Mouse (Mus musculus) cerebellum, postnatal 36 days (tissue): ENCODE data around the gene Ugt1a10.
"Not testable (repeated sequence)": the region's sequence is repeated elsewhere in the genome, so short reads cannot be mapped to it uniquely, and the experiment has no call there.

Experiments
- DNase-seq, 2 experiments: peaks; one replicate each; pipeline ENCODE4 v3.0.0; 2021 to 2022; ENCODE audit warnings: mixed read lengths in 2 of 2

The Ugt1a10 gene

DNA sequence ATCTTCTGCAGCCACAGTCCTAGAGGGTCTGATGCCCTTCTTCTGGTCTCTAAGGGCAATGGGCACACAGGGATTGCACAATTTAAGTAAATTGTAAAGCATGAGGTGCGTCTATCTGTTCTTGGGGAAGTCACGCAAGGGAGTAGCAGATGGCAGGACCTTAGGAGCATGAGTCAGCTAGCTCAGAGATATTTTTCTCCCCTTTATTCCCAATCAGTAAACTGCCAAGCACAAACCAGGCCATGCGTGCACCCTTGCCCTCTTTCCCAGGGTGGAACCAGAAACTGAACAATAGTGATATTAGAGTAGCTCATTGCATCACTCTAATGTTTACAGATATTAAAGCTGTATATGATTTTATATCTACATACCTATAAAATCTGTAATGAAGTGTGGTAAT, 43.4 kb downstream of the Ugt1a10 start:
- DNase-seq, result not testable (repeated sequence)

DNA sequence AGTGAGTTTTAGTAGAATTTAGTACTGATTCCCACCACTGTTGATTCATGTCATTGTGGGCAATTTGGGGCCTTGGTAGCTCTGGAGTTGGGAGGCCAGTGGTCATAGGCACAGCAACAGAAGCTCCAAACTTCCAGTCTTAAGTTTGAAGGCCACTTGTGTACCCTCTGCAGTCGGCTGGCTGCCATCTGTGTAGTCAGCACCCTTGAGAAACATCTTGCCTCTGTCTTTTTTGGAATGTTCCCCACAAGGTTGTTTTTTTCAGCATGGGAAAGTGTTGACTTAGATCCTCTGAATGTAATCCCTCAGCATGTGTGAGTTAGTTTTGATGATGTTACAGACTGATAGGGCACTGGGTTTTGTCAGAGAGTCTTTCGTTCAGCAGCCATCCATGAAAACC, 44.5 kb downstream of the Ugt1a10 start:
- DNase-seq, result not testable (repeated sequence)

DNA sequence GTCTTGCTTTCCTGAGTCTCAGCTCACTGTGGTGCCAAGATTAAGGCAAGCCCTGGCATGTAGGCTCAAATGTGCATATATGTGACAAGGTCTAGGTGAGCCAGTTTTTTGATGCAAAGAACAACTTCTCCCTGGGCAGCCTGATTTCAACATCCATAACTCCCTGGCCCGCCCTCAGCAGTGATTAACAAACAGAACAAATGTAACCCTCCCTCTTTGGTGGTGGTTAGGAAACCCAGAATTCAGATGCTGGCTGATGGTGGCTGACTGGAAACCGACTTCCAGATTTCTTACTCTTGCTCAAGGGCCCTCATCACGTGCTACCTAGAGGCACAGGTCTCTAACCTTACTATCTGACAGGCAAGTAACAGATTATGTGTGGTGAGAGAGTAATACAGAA, 47.8 kb downstream of the Ugt1a10 start, which contains the start of gene Ugt1a6b:
TSS of gene Ugt1a6b (plus strand) at position 234 of the 400 bp plus-strand sequence.
- not testable (repeated sequence) for DNase-seq

DNA sequence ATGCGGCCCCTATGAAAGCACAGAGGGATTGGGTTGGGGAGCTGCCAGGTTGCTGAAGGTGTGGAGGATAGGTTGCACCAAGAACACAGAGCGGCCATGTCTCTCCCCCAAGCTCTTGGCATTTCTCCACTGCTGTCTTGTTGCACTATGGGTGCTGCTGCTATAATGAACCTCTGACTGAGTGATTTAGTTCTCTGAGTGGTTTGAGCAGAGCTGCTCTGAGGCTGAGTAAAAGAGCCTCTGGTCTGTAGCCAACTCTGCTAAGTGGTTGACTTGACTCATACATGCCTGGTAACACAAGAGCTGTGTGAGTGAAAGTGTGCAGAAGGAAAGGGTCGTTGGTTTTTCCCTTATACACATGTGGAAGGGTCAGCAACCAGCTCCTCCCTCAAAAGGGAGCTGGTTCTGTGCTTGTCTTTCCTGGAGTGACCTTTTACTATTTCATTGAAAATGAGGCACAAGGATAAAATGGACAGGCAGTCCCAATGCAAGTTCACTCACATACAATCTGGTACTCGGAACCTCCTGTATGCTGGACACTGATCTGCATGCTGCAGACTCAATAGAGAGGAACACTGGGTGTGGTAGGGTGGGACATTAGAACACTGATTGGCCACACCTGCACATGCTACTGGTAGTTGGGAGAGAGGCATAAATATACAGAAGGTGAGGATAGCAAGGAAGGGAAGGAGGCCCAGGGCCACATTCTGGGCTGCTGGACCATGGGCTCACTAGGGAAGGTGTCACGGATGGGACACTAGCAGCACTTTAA, 48.7 kb downstream of the Ugt1a10 start:
- DNase-seq, result not testable (repeated sequence)

DNA sequence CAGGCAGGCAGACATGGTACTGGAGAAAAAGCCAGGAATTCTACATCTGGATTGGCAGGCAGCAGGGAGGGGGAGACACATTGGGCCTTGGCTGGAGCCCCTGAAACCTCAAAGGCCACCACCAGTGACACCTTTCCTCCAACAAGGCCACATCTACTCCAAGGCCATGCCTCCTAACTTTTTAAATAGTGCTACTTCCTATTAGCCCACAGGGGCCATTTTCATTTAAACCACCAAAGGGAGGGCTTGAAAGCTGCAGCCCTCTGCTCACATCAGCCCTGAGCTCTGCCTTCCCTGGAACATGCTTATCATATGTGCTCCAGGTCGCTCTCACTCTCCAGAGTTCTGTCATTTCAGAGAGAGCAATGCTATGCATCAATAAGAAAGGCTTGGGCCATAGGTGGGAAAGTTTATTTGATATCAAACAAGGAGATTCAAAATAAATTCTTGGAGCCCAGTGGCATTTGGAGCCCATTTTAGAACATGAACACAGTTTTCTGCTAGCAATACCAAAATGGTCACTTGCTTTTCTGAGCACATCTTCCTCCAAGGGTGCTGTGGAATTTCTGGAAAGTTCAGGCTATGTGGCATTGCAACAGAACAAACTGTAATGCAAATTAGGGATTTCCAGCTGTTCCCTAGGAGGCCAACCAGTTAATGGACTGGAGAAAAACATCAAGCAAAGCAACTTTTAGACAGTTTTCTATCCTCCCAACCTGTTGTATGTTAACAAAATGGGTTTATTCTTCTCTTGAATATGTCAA, 49.7 kb downstream of the Ugt1a10 start:
- no peak for DNase-seq

DNA sequence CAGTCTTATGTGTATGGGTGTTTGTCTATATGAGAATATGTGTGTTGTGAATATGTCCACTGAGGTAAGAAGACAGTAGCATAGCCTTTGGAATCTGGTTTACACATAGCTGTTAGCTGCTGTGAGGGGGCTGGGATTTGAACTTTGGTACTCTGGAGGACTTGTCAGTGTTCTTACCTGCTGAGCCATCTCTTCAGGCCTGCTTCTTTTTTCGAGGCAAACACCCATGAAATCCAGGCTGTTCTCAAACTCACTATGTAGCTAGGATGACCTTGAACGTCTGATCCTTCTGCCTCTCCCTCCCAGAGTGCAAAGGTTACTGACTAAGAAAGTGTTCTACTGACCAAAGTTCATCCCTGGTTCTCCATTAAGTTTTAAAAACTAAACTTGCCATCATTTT, 50.5 kb downstream of the Ugt1a10 start:
- DNase-seq, result no peak

DNA sequence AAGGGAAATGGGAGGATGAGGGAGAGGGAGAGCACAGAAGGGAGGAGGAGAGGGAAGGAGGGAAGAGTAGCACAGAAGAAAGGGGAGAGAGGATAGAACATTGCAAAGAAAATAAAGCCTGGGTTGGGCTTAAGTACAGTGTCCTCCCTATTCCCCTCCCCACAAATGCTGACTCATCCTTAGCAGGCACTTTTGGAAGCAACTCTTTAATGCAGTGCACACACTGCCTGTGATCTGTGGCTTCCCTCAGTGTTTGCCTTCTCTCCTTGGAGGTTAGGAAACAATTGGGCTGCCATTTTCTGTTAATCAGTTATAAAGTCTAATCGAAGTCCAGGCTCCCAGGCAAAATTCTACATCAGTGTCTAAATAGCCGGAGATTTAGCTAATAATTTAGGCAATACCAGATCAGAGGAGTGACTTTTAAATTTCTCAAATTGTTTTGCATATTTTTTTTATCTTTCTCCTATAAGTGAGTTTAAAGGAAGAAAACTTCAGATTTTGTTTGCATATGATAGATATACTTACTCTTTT, 53.9 kb downstream of the Ugt1a10 start:
- DNase-seq, result not testable (repeated sequence)

DNA sequence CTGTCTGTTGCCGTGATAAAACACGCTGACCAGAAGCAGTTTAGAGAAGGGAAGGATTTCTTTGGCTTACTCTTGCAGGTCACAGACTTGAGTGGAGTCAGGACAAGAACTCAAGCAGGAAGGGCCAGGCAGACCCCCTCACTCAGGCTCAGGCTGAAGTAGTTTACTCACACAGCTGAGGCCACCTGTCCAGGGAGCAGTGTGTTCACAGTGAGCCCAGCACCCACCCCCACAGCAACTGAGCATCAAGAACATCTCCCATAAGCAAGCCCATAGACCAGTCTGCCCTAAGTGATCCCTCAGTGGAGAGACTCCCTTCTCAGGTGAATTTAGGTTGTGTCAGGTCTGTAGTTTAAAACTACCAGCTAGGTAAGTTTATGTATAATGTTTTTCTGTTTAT, 54.4 kb downstream of the Ugt1a10 start:
- DNase-seq, result not testable (repeated sequence)

DNA sequence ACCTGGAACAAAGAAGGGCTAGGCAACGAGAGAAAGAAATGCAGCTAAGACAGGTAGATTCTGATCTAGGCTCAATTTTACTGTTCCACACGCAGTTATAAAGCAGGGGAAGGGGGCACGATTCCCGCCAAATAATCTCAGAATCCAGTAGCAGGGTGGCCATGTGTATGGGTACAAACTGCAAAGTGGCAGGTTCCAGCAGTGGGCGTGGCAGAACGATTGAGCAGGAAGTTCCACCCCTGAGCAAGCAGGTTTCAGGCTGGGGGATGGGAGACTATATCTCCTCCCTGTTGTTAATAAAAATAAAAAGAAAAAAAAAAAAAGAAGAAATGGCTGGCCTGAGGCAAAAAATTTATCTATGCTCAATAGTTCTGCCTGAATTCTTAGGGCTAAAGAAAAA, 57.6 kb downstream of the Ugt1a10 start:
- DNase-seq, result not testable (repeated sequence)

DNA sequence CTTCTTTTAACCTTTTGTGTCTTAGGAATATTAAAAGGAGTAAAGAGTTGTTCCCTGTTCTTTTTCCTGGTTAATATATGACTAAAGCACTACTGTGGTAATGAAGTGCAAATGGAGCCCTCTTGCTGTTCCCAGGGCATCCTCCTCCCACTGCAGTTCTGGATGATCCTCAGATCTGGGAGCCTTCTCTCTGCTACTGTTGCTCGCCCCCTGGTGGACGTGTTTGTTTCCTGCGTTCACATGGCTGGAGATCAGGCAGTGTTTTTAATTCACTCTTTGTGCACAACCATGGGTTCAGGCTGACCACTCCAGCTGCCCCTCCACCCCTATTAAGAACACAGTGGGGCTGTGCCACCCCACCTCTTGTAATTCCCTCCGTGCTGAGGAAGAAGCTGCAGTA, 65.4 kb downstream of the Ugt1a10 start:
- not testable (repeated sequence) for DNase-seq

DNA sequence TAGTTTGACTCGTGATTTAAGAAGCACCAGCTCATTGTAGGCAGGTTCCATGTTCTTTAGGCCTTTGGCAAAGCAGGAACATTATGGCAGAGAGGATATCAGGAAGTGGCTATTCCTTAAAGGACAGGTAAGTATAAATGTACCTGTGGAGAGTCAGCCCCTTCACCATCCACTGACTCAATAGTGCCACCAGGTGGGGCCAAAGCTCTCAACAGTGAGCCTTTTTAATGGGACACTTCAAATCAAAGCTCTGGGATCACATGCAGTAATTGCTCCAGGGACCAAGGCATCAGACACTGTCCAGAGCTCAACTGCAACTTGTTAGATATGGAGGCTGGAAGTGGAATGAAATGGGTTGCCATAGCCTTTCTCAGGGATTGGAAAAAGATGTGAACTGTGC, 66.3 kb downstream of the Ugt1a10 start:
- DNase-seq, result not testable (repeated sequence)

DNA sequence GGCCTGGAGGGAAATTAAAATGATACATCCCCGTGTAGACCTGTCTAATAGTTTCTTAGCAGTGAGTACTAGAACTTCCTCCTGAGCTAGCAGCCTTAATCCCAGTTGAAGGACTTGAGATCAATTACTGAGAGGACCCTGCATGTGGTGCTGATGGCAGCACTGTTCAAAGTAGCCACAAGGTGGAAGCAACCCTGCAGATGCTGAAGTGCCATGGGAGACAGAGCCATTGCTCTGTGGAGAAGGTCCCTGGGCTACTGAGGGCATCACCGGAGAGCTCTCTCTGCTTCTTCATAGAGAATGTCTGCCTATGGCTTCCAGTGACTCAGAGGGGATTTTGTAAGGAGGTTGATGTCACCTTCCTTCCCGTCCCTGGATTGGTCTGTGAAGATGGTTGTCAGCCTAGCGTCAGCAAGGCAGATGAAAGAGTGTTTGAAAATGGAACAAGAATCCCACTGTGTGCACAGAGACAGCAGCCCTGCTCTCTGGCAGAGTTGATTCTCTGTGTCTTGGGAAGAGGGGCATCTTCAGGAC, 70.7 kb downstream of the Ugt1a10 start:
- DNase-seq, result not testable (repeated sequence)

DNA sequence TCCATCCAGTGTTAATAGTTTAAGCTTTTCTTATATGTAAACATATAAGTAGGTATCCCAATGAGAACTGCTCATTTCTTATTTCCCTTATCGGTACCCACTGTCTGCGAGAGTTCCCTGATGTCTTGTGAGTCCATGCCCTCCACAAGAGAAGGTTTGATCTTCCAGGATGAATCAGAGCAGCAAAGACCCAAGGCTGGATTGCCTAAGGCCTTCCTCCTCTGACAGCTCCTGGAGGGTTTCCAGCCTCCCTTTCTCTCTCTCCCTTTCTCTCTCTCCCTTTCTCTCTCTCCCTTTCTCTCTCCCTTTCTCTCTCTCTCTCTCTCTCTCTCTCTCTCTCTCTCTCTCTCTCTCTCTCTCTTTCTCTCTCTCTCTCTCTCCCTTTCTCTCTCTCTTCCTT, 73.9 kb downstream of the Ugt1a10 start:
- DNase-seq, result not testable (repeated sequence)

DNA sequence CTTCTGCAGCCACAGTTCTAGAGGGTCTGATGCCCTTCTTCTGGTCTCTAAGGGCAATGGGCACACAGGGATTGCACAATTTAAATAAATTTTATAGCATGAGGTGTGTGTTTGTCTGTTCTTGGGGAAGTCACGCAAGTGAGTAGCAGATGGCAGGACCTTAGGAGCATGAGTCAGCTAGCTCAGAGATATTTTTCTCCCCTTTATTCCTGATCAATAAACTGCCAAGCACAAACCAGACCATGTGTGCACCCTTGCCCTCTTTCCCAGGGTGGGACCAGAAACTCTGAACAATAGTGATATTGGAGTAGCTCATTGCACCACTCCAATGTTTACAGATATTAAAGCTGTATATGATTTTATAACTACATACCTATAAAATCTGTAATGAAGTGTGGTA, 75.0 kb downstream of the Ugt1a10 start:
- not testable (repeated sequence) for DNase-seq

DNA sequence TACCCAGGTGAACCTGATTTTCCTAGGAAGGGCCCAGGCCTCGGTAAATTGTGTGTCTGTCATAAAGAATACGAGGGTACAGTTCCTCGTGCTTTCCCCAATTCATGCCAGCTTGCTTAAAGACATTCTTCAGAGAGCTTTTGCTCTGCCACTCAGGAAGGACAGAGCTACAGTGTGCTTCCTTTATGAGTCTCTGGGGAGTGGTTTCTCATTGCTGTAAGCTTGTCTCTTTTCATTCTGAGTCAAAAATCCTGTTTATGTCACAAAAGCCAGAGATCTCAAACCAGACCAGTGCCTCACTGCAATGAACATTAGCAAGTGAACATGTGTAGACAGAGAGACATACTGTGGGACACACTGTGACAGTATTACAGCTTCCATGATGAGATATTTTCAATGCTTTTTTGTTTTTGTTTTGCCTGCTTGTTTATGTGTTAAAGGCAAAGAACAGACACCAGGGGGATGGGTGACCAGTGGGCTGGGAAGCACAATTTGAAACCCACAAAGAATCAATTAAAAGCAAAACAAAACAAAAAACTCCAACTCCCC, 78.8 kb downstream of the Ugt1a10 start:
- no peak for DNase-seq

DNA sequence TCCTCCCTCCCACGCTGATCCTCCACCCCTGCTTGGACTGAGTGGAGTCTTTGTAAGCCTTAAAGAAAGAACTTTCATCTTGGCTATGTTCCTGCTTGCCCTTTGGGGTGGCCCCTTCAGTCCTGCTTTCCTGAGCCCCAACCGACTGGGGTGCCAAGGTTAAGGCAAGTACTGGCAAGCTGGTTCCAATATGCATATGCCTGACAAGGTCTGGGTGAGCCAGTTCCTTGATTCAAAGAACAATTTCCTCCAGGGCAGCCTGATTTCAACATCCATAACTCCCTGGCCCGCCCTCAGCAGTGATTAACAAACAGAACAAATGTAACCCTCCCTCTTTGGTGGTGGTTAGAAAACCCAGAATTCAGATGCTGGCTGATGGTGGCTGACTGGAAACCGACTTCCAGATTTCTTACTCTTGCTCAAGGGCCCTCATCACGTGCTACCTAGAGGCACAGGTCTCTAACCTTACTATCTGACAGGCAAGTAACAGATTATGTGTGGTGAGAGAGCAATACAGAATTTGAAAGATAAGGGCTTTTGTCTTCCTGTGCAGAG, 79.3 kb downstream of the Ugt1a10 start, which contains the start of gene Ugt1a6a:
TSS of gene Ugt1a6a (plus strand) at position 353 of the 555 bp plus-strand sequence.
- not testable (repeated sequence) for DNase-seq

DNA sequence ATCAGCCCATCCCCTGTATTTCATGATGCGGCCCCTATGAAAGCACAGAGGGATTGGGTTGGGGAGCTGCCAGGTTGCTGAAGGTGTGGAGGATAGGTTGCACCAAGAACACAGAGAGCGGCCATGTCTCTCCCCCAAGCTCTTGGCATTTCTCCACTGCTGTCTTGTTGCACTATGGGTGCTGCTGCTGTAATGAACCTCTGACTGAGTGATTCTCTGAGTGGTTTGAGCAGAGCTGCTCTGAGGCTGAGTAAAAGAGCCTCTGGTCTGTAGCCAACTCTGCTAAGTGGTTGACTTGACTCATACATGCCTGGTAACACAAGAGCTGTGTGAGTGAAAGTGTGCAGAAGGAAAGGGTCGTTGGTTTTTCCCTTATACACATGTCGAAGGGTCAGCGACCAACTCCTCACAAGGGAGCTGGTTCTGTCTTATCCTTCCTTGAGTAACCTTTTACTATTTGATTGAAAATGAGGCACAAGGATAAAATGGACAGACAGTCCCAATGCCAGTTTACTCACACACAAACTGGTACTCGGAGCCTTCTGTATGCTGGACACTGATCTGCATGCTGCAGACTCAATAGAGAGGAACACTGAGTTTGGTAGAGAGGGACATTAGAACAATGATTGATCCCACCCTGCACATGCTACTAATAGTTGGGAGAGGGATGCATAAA, 80.2 kb downstream of the Ugt1a10 start:
- not testable (repeated sequence) for DNase-seq

DNA sequence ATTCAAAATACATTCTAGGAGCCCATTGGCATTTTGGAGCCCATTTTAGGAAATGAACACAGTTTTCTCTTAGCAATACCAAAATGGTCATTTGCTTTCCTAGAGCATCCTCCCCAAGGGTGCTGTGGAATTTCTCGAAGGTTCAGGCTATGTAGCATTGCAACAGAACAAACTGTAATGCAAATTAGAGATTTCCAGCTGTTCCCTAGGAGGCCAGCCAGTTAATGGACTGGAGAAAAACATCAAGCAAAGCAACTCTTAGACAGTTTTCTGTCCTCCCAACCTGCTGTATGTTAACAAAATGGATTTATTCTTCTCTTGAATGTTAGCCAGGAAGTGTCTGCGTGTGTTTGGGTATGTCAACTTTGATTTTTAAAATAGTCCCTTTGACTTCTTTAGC, 81.5 kb downstream of the Ugt1a10 start:
- no peak for DNase-seq

DNA sequence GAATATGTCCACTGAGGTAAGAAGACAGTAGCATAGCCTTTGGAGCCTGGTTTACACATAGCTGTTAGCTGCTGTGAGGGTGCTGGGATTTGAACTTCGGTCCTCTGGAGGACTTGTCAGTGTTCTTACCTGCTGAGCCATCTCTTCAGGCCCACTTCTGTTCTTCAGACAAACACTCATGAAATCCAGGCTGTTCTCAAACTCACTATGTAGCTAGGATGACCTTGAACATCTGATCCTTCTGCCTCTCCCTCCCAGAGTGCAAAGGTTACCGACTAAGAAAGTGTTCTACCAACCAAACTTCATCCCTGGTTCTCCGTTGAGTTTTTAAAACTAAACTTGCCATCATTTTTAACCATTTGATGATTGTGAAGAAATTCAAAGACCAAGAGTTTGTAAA, 82.1 kb downstream of the Ugt1a10 start:
- no peak for DNase-seq

DNA sequence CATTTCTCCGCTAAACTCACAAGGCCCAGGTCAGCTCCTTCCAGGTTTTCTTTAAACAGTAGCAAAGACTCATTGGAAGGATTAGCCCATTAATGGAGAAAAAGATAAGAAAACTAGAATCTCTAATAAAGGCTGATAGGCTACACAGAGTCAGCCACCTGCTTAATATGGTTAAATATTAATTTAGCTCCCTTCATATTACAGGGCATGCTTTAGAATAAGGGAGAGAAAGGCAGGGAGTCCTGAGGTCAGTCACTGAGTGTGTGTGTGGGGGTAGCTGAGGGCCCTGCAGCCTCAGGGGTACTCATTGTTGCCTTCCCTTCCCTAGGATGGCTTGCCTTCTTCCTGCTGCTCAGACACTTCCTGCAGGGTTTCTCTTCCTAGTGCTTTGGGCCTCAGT, 83.0 kb downstream of the Ugt1a10 start:
- DNase-seq, result no peak

DNA sequence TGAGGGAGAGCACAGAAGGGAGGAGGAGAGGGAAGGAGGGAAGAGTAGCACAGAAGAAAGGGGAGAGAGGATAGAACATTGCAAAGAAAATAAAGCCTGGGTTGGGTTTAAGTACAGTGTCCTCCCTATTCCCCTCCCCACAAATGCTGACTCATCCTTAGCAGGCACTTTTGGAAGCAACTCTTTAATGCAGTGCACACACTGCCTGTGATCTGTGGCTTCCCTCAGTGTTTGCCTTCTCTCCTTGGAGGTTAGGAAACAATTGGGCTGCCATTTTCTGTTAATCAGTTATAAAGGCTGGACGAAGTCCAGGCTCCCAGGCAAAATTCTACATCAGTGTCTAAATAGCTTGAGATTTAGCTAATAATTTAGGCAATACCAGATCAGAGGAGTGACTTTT, 85.3 kb downstream of the Ugt1a10 start:
- not testable (repeated sequence) for DNase-seq
